Mouse (Mus musculus): ENCODE results near the gene Usp47.

DNA sequence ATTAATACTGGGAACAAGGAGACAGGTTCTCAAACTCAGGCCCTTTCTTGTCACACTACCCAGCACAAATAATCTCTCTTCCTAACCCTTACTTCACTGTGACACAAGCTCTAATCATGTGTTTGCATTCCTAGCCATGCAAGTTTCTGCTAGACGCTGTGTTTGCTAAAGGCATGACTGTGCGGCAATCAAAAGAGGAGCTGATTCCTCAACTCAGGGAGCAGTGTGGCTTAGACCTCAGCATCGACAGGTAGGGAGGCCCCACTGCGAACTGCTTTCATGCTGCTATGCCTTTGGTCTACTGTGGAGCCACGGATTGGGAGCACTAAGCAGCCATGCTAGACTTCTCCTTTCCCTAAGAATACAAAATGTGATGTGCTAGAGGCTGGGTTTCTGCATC lies 80.5 kb downstream of the Usp47 start:
- TF ChIP-seq POLR2AphosphoS2 (IDR thresholded peaks at IDR 0.05; ENCODE audit: insufficient read length, low read depth): no peak
- TF ChIP-seq MYOG (IDR thresholded peaks at IDR 0.05; ENCODE audit: control insufficient read depth in 1 of 3, insufficient read depth in 1 of 3, insufficient read length in 2 of 3, low read depth in 2 of 3): no peak
- TF ChIP-seq POLR2A (IDR thresholded peaks at IDR 0.05; ENCODE audit: insufficient read length, low read depth): no peak
- no peak for TF ChIP-seq REST (IDR thresholded peaks at IDR 0.05; ENCODE audit: insufficient read depth, insufficient read length)
- no peak for TF ChIP-seq USF1 (IDR thresholded peaks at IDR 0.05; ENCODE audit: low read depth)
